Mouse (Mus musculus) heart, adult 2 months (tissue): ENCODE results near the gene Srrm3. TPM values are rescaled to one million over a fixed set of nuclear protein-coding genes. Genes with fewer than 3 reads are reported as not detected.
A peak's percentile ranks its signal among the peaks of the same experiment; 100 is the strongest.

Experiments
- DNase-seq, 2 experiments: peaks; one replicate each; pipeline ENCODE4 v3.0.0; 2021
- H3K27ac ChIP-seq: fragments of 200-600 bp; 2 replicates; pipeline ENCODE4 v1.8.1; 2022
- H3K27me3 ChIP-seq: fragments of 200-500 bp; 2 replicates; pipeline ENCODE4 v1.6.1; 2012; ENCODE audit warnings: mild to moderate bottlenecking, low read length, inconsistent platforms, mixed read lengths; ENCODE audit not compliant: control insufficient read depth, insufficient read depth
- H3K36me3 ChIP-seq: fragments of 200-500 bp; 2 replicates; pipeline ENCODE4 v1.6.1; 2012; ENCODE audit warnings: low read length, inconsistent platforms; ENCODE audit not compliant: control insufficient read depth, insufficient read depth
- H3K4me1 ChIP-seq: fragments of 200-500 bp; 2 replicates; pipeline ENCODE4 v1.6.1; 2011; ENCODE audit warnings: low read length; ENCODE audit not compliant: control insufficient read depth, insufficient read depth
- H3K4me3 ChIP-seq: fragments of 200-600 bp; 2 replicates; pipeline ENCODE4 v1.8.1; 2022
- H3K79me2 ChIP-seq: fragments of 200-500 bp; replicated peaks from 2 replicates; pipeline ENCODE4 v1.6.1; 2012; ENCODE audit warnings: mild to moderate bottlenecking, inconsistent platforms, low read length, moderate library complexity, mixed read lengths; ENCODE audit not compliant: control insufficient read depth, insufficient read depth
- H3K9ac ChIP-seq: fragments of 200-500 bp; 2 replicates; pipeline ENCODE4 v1.6.1; 2012; ENCODE audit warnings: low read depth, mild to moderate bottlenecking, control low read depth, inconsistent platforms, low read length, mixed read lengths
- CTCF ChIP-seq: fragments of 200-600 bp; IDR thresholded peaks from 2 replicates; pipeline ENCODE4 v1.8.1; 2022; ENCODE audit warnings: antibody characterized with exemption, mild to moderate bottlenecking, moderate library complexity
- EP300 ChIP-seq: fragments of 200-500 bp; IDR thresholded peaks from 2 replicates; pipeline ENCODE4 v1.6.1; 2011; ENCODE audit warnings: low read depth, low read length, control low read depth; ENCODE audit not compliant: insufficient read depth
- POLR2A ChIP-seq: fragments of 200-500 bp; IDR thresholded peaks from 2 replicates; pipeline ENCODE4 v1.6.1; 2011; ENCODE audit warnings: mild to moderate bottlenecking, low read depth, low read length, control low read depth; ENCODE audit not compliant: insufficient read depth
- WGBS: fragments of 180-500 bp; shearing (Covaris S2); methylation state at CpG from one replicate; pipeline ENCODE4 v1.1.7; 2018; 5-methylcytosine and 5-hydroxymethylcytosine counted together
- intact Hi-C: fragments of 180-260 bp; cut with DNase I; formaldehyde crosslinking; loops from one replicate; pipeline ENCODE4 v1.15.1; 2025
- long read RNA-seq: library from polyadenylated mRNA; stranded (forward); transcript quantifications from one replicate; pipeline ENCODE4 v2.0.0, GENCODE M21; 2021
- polyA plus RNA-seq: library from polyadenylated mRNA; depleted of rRNA; stranded (reverse); fragments of >200 nt; gene quantifications from 2 replicates; pipeline ENCODE4 v1.2.3, GENCODE M21; 2012; rRNA removed
- total RNA-seq, 2 experiments: library from RNA; stranded (reverse); gene quantifications; 2 replicates each; pipeline ENCODE4 v1.2.3; 2021

Srrm3 gene
- total RNA-seq = not detected
- not detected in 2 replicates for polyA plus RNA-seq
- long read RNA-seq = 0 reads

DNA sequence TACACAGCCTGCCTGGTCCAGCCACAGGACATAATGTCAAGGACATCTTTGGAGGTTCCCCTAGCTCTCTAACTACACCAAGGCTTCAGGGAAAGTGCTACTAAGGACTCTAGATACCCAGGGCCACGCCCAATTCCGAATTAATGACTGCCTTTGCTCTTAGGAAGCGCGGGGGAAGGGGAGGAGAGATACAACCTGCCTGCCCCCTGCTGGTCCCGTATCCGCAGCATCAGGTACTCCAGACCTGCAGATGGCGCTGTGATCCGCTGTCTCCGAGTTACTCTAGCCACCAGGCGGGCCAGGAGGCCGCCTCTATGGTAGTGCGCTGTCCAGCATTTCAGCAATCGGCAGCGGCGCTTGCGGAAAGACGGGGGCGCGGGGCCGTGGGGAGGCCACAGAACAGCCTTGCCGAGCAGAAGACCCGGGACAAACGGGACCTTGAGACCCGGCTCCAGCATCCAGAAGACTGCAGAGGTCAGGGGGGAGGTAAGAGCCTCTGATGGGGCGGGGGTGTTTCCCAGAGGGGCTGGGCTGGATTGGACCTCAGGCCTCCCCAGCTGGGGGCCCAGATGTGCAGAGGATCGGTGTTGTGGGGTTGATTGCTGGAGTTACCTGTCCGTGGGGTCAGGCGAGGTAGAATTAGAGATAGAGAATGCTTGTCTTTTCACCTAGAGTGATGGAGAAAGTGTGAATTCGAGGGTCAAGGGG lies at the start of gene Srrm3:
Srrm3 (plus strand) TSS at position 336 of the 708 bp plus-strand sequence.
- H3K36me3 ChIP-seq = no peaks in the 10 kb centered on the region
- no peak within 1 kb of the TSS for H3K4me3 ChIP-seq
- intact Hi-C loops = loop anchor here (1.0 kb wide), 1 partner anchor 27 kb away; no protein-coding TSS in a partner anchor
- no peaks in the 10 kb centered on the region; the same call in 1 of the 2 replicates for H3K27me3 ChIP-seq
- no peaks in the 10 kb centered on the region for H3K79me2 ChIP-seq
- H3K4me1 ChIP-seq = no peaks in the 10 kb centered on the region
- TF ChIP-seq POLR2A = no peak
- TF ChIP-seq CTCF = peak; percentile 96
- peak; percentile 87 for TF ChIP-seq EP300
- no peak within 1 kb of the TSS for H3K9ac ChIP-seq
- H3K27ac ChIP-seq = no peak within 1 kb of the TSS
- peak; percentile 85 to 93 for DNase-seq
- WGBS = 6% methylated on average over 29 of the region's 29 CpGs

DNA sequence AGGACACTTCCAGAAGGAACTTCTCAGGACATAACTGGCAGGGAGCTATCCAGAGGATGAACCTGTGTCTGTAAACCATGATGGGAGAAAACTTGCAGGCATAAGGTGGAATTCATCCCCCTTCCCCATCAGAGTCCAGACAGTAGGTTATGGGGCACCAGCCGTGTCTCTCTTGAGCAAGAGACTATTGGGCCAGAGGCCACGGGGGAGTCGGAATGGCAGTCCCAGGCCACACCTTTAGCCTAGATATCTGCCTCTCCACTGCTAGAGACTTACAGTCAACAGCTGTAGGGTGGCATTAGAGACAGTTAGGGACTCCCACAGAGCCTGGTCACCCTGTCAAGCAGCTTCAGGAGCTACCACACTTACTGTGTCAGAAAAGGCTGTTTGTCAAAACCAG lies 44.8 kb upstream of the Srrm3 start:
- Histone ChIP-seq H3K79me2 (no peaks in the 10 kb centered on the region), H3K27me3 (no peaks in the 10 kb centered on the region), H3K4me1 (peaks cover 2% of the 10 kb centered on the region), H3K27ac (no peak overlapping the region), H3K36me3 (no peaks in the 10 kb centered on the region), H3K4me3 (no peak overlapping the region), H3K9ac (no peak overlapping the region)
- 77% methylated on average over 3 of the region's 3 CpGs for WGBS
- intact Hi-C loops = loop anchor here (2.0 to 5.0 kb wide), 3 partner anchors 133 to 360 kb away; no protein-coding TSS in a partner anchor
- no peak for DNase-seq
- TF ChIP-seq EP300 (no peak), POLR2A (no peak), CTCF (no peak)

DNA sequence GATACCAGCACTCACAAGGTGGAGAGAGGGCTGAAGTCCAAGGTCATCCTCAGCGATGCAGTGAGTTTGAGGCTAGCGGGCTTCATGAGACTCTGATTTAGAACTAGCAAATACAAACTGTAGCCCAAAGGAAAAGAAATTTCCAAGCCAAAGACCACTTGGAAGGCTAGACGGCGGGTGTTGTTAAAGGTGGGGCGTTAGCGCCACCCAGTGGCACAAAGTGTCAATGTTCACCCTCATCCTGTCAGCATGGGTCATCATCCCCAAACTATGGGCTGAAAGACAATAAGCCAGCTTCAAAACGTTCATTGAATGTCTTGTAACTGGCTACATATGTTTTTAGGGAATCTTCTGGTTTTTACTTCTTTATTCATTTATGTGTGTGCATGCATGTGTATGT lies 43.2 kb upstream of the Srrm3 start:
- intact Hi-C loops = loop anchor here (1.0 to 5.0 kb wide), 4 partner anchors 135 to 361 kb away; no protein-coding TSS in a partner anchor
- H3K36me3 ChIP-seq = no peaks in the 10 kb centered on the region
- WGBS = 2% methylated on average over 7 of the region's 7 CpGs
- no peaks in the 10 kb centered on the region for H3K27me3 ChIP-seq
- no peak for TF ChIP-seq POLR2A
- TF ChIP-seq CTCF = peak; percentile 95
- TF ChIP-seq EP300 = peak; percentile 91; the same call in 1 of the 2 replicates
- DNase-seq = peak; percentile 62 to 81
- H3K4me1 ChIP-seq = peaks cover 2% of the 10 kb centered on the region
- no peak overlapping the region for H3K9ac ChIP-seq
- no peak overlapping the region for H3K4me3 ChIP-seq
- H3K27ac ChIP-seq = no peak overlapping the region
- no peaks in the 10 kb centered on the region for H3K79me2 ChIP-seq

DNA sequence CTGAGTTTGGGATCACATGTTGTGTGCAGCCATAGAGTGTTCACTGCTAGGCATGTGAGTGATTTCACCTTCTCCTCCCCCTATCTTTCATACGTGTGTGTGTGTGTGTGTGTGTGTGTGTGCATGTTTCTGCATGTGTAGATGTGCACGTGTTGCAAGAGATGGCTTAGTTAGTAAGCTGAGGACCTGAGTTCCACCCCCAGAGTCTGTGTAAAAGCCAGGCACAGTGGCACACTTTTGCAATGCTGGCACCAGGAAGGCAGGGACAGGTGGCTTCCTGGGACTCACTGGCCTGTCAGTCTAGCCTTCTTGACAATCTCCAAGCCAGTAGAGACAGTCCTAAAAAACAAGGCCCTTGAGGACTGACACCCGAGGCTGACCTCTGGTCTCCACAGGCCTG lies 41.7 kb upstream of the Srrm3 start:
- 55% methylated on average over 3 of the region's 3 CpGs for WGBS
- intact Hi-C loops = loop anchor here (5.0 kb wide), 2 partner anchors 213 to 363 kb away; no protein-coding TSS in a partner anchor
- H3K27me3 ChIP-seq = no peaks in the 10 kb centered on the region
- H3K79me2 ChIP-seq = no peaks in the 10 kb centered on the region
- no peak overlapping the region for H3K9ac ChIP-seq
- H3K4me3 ChIP-seq = no peak overlapping the region
- H3K36me3 ChIP-seq = no peaks in the 10 kb centered on the region
- DNase-seq = no peak
- peaks cover 2% of the 10 kb centered on the region for H3K4me1 ChIP-seq
- H3K27ac ChIP-seq = no peak overlapping the region
- TF ChIP-seq EP300 (no peak), POLR2A (no peak), CTCF (no peak)

DNA sequence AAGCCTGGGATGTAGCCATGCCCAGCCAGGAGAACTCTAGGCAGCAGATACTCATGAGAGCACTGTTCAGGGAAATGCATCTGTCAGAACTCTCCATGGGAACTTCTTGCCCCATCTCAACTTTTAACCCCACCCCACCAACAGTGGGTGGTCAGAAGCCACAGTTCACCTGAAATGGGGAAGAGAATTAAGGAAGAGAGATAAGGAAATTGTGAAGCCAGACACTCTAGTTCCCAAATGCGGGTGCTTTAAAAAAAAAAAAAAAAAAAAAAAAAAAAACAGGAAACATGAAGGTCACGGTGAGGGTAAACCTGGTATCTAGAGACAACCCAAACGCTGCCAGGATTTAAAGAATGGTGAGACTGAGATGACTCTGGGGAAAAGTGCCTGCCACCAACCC lies 34.2 kb upstream of the Srrm3 start:
- H3K9ac ChIP-seq = no peak overlapping the region
- intact Hi-C loops = no loop called here
- DNase-seq = no peak
- no peak overlapping the region for H3K27ac ChIP-seq
- no peak overlapping the region for H3K4me3 ChIP-seq
- H3K27me3 ChIP-seq = no peaks in the 10 kb centered on the region
- H3K36me3 ChIP-seq = no peaks in the 10 kb centered on the region
- TF ChIP-seq EP300 (no peak), POLR2A (no peak), CTCF (no peak)
- H3K4me1 ChIP-seq = no peaks in the 10 kb centered on the region
- H3K79me2 ChIP-seq = no peaks in the 10 kb centered on the region
- 10% methylated on average over 3 of the region's 3 CpGs for WGBS

DNA sequence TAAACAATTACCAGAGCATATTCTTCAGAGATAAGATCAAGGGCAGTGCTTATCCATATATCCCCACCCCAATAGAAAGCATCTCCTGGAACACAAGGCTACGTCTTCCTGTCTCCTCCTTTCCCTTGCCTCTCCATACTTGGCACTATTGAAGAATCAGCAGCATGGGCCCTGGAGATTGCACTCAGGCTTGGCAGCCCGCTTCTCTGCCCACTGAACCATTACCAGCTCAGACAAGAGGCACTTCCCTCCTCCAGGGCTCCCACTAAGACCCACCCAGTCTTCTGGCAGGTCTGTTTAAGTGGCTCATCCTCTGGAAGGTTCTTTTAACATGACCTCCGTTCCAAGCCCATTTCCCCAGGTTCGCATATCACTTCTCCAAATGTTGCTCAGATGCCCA lies 30.1 kb upstream of the Srrm3 start:
- H3K79me2 ChIP-seq = peaks cover 2% of the 10 kb centered on the region; the same call in 1 of the 2 replicates
- TF ChIP-seq CTCF = no peak
- TF ChIP-seq EP300 = no peak
- peaks cover 8% of the 10 kb centered on the region; the same call in 1 of the 2 replicates for H3K36me3 ChIP-seq
- H3K4me3 ChIP-seq = no peak overlapping the region
- no peak overlapping the region for H3K27ac ChIP-seq
- peaks cover 4% of the 10 kb centered on the region for H3K4me1 ChIP-seq
- DNase-seq = no peak
- intact Hi-C loops = loop anchor here (2.0 to 5.0 kb wide), 3 partner anchors 30 to 229 kb away; partner anchors contain the start of gene Hip1
- WGBS = 75% methylated on average over 4 of the region's 4 CpGs
- H3K27me3 ChIP-seq = no peaks in the 10 kb centered on the region
- H3K9ac ChIP-seq = no peak overlapping the region
